Mouse (Mus musculus) thymus, postnatal 10 days (tissue): Measurements from ENCODE around the gene Trp53i11.

Experiments used
- DNase-seq, 2 experiments: peaks; one replicate each; pipeline ENCODE4 v3.0.0; 2021; ENCODE audit warnings: low spot score in 2 of 2

The Trp53i11 gene

GRCm38 (mm10) chr2:93238864-93239263, 51.5 kb downstream of the Trp53i11 start:
- DNase-seq: no peak

- no peak for DNase-seq
These were observed 54.8 kb downstream of the Trp53i11 start for GRCm38 (mm10) chr2:93242166-93242565.

- no peak for DNase-seq
These were observed 56.2 kb downstream of the Trp53i11 start for GRCm38 (mm10) chr2:93243439-93244089.

GRCm38 (mm10) chr2:93244090-93244443, 56.7 kb downstream of the Trp53i11 start:
- no peak for DNase-seq

- DNase-seq: no peak
These were observed 61.7 kb downstream of the Trp53i11 start for GRCm38 (mm10) chr2:93249058-93249457.

- DNase-seq: no peak
These were observed 63.3 kb downstream of the Trp53i11 start for GRCm38 (mm10) chr2:93250611-93251010.
